Mouse (Mus musculus): ENCODE results near the gene Tenm2. TPM values are rescaled to one million over a fixed set of nuclear protein-coding genes. Genes with fewer than 3 reads are reported as not detected.
A peak's percentile ranks its signal among the peaks of the same experiment; 100 is the strongest.

The Tenm2 gene
- total RNA-seq, 2 experiments from 2014 or later = 0.07 TPM

- DNase-seq = no peak
- intact Hi-C loops (cut with DNase I) = no loop called here
These were observed 532.9 kb downstream of the Tenm2 start for GRCm38 (mm10) chr11:36702881-36703280.

DNA sequence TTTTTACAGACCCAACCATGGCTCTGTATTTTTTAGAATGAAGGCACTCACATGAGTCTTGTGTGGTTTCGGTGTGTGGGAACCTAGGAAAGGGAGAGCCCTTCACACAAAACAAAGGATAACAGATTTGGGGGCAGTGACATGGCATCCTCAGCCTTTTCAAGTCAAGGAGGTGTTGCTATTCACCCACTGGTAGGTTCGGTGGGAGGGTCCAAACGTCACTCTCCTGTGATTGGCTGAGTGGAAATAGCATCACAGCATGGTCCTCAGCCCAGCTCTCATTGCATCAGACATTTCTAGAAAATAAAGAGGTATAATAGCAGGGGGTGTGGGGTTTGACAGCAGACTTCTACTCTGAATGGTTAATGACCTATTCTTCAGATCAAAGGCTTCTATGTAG lies 534.8 kb downstream of the Tenm2 start:
- intact Hi-C loops (cut with DNase I) = no loop called here

GRCm38 (mm10) chr11:36700131-36700530 lies 535.6 kb downstream of the Tenm2 start:
- intact Hi-C loops (cut with DNase I) = no loop called here
- no peak for DNase-seq

More for the DNA sequence above, 534.8 kb downstream of the Tenm2 start:
- no peak for DNase-seq

- DNase-seq = no peak
- intact Hi-C loops (cut with DNase I) = no loop called here
These were observed 537.5 kb downstream of the Tenm2 start for GRCm38 (mm10) chr11:36698268-36698667.

- intact Hi-C loops (cut with DNase I) = no loop called here
- DNase-seq = no peak
These were observed 537.9 kb downstream of the Tenm2 start for GRCm38 (mm10) chr11:36697816-36698215.

- intact Hi-C loops (cut with DNase I) = no loop called here
- no peak for DNase-seq
These were observed 538.6 kb downstream of the Tenm2 start for GRCm38 (mm10) chr11:36697021-36697639.

DNA sequence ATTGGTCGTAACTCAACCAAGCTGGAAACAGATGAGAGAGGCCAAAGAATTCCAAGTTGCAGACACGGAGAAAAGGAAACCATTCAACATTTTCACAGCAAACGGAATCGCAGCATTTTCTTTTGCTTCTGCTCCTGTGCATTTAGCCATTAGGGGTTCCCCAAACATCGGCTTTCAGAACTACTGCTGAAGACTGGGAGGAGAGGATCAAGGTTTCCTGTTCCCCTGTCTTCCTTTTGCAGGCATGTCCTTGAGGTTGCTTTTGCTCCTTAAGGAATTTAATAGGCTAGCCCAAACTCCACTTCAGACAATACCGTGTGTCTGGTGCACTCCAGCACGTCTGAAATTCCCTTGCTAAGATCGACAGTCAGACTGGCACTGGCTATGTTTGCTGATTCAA lies 541.0 kb downstream of the Tenm2 start:
- intact Hi-C loops (cut with DNase I) = no loop called here
- no peak for DNase-seq

GRCm38 (mm10) chr11:36692637-36693036 lies 543.1 kb downstream of the Tenm2 start:
- intact Hi-C loops (cut with DNase I) = no loop called here
- DNase-seq = no peak

- no peak for DNase-seq
- intact Hi-C loops (cut with DNase I) = no loop called here
These were observed 544.9 kb downstream of the Tenm2 start for GRCm38 (mm10) chr11:36690826-36691225.

- intact Hi-C loops (cut with DNase I) = no loop called here
- DNase-seq = no peak
These were observed 549.5 kb downstream of the Tenm2 start for GRCm38 (mm10) chr11:36686253-36686652.

GRCm38 (mm10) chr11:36679361-36679760 lies 556.4 kb downstream of the Tenm2 start:
- intact Hi-C loops (cut with DNase I) = no loop called here
- DNase-seq = no peak

GRCm38 (mm10) chr11:36678542-36678941 lies 557.2 kb downstream of the Tenm2 start:
- no peak for DNase-seq
- intact Hi-C loops (cut with DNase I) = no loop called here

DNA sequence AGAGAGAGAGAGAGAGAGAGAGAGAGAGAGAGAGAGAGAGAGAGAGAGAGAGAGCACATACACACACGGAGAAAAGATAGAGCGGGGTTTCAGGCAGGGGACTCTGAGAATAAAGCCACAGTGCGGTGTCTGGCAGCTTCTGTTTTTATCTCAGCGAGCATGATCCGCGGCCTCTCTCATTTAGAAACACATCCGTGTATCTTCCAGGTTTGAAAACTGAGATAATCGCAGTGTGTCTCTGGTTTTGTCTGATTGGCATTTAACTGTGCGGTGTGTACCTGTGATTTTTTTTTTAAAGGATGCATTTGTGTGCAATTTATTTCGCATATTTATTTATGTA lies 557.7 kb downstream of the Tenm2 start:
- intact Hi-C loops (cut with DNase I) = no loop called here
- DNase-seq = peak in 1 of 2 experiments; percentile 3

GRCm38 (mm10) chr11:36677321-36678056 lies 558.3 kb downstream of the Tenm2 start:
- intact Hi-C loops (cut with DNase I) = no loop called here
- peak; percentile 14 to 20 for DNase-seq

GRCm38 (mm10) chr11:36676446-36677284 lies 559.1 kb downstream of the Tenm2 start:
- DNase-seq = no peak
- intact Hi-C loops (cut with DNase I) = no loop called here

GRCm38 (mm10) chr11:36674902-36675422 lies 560.8 kb downstream of the Tenm2 start:
- no peak for DNase-seq
- intact Hi-C loops (cut with DNase I) = no loop called here

GRCm38 (mm10) chr11:36674141-36674540 lies 561.6 kb downstream of the Tenm2 start:
- no peak for DNase-seq
- intact Hi-C loops (cut with DNase I) = no loop called here

DNA sequence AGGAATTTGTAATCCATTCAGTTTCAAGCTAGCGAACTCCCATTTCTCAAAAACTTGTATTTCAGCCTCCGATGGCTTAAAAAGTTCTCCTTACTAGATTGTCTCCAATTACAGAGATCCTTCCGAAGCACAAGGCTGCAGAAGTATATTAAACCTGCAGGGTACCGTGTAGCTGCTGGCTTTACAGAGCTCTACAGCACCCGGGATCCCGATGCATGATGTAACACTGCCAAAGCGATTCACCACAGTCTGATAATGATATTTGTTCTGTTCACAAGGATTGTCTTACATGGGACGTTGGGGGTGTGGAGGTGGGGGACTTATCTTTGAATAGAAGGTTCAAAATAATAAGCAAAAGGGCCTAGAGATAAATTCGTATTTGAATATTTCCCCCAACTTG lies 564.6 kb downstream of the Tenm2 start:
- intact Hi-C loops (cut with DNase I) = no loop called here
- no peak for DNase-seq

DNA sequence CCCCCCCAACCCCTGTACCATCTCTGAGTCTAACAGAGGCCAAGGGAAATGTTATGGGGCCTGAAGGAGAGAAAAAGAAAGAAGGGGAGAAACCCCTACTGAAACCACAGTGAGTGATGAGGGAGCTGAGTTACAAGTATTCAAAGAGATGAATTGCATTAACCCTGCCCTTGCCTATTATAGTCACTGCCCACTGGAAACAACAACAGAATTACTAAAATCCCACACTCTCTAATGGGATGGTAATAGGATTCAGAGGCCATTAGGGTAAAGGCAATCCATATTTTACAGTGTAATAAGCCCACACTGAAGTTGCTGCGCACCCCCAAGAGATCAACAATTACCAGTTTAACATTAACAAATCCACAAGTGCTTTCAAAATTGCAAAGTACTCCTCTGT lies 571.7 kb downstream of the Tenm2 start:
- intact Hi-C loops (cut with DNase I) = no loop called here
- no peak for DNase-seq

DNA sequence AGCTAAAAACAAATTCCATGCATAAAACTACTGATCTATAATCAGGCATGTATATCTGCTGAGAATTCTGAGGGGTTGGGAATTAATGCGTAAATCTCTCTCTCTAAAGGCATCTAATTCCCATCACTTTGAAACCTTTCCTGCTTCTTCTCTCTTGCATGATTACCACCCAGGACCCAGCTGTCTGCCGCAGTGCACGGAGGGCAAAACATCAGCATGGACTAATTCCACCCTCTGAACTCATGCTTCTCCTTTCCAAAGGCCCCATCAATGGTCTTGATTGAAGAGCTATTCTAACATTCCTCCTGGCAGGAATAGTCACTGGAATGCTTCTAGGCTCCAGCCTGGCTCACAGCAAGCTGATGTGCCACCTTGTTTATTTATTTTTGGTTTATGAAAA lies 572.2 kb downstream of the Tenm2 start:
- intact Hi-C loops (cut with DNase I) = no loop called here
- no peak for DNase-seq

GRCm38 (mm10) chr11:36653656-36654323 lies 582.0 kb downstream of the Tenm2 start:
- no peak for DNase-seq
- intact Hi-C loops (cut with DNase I) = no loop called here
